Mouse (Mus musculus): ENCODE results near the gene Dtl. TPM values are rescaled to one million over a fixed set of nuclear protein-coding genes. Genes with fewer than 3 reads are reported as not detected.

Dtl gene
- total and polyA plus RNA-seq, 3 experiments: 19.7 to 139 (median 65.2) TPM

DNA sequence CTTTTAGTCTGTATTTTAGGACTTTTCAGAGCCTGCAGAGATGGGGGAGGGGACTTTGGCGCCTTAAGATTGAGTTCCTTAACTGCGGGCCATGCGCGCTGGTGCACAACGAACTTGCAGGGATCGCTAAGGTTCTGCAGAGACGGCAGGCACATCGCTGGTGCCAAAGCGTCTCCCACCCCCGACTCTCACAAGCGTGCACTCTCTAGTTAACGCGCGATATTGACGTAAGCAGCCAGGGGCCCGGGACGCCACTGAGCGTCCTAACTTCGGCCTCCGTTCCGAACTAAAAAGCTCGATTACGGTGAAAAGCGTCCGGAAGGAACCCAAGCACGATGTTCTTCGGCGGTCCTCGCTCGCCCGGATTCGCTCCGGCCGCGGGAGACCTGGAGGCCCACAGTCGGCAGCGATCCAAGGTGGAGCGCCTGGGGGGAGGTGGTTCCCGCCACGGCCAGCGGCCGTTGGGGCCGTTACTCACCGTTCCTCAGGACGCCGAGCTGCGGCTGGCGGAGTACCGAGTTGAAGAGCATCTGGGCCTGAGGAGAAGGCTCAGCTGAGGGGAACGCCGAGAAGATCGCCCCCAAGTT lies 380 bp downstream of the Dtl start:
- no peaks in the 10 kb centered on the region for H3K27me3 ChIP-seq (ENCODE audit: insufficient read depth, low read length)
- peaks cover 6% of the 10 kb centered on the region for H3K9me3 ChIP-seq (replicated peaks)
- ATAC-seq (ENCODE audit: extremely low read depth, insufficient number of reproducible peaks, low FRiP score, poor library complexity, severe bottlenecking) (peak; percentile 48), DNase-seq (ENCODE audit: low spot score) (peak; percentile 70)
- peaks cover 44% of the 10 kb centered on the region for H3K36me3 ChIP-seq (replicated peaks)
- TF ChIP-seq GATA2 (IDR thresholded peaks at IDR 0.05; ENCODE audit: borderline replicate concordance, low read depth, low read length) (no peak), CTCF (IDR thresholded peaks at IDR 0.05; ENCODE audit: low read depth, low read length) (no peak), GATA1 (IDR thresholded peaks at IDR 0.05; ENCODE audit: borderline replicate concordance, low read length) (no peak)
- peak overlapping the region; percentile 87 for H3K4me3 ChIP-seq (ENCODE audit: low read depth, low read length)
- H3K4me1 ChIP-seq (ENCODE audit: insufficient read depth, low read depth, low read length): peaks cover 44% of the 10 kb centered on the region

GRCm38 (mm10) chr1:191573906-191574639 lies 1.3 kb downstream of the Dtl start:
- no peaks in the 10 kb centered on the region for H3K27me3 ChIP-seq (ENCODE audit: insufficient read depth, low read length)
- peaks cover 44% of the 10 kb centered on the region for H3K4me1 ChIP-seq (ENCODE audit: insufficient read depth, low read depth, low read length)
- TF ChIP-seq GATA1 (IDR thresholded peaks at IDR 0.05; ENCODE audit: borderline replicate concordance, low read length) (no peak), CTCF (IDR thresholded peaks at IDR 0.05; ENCODE audit: low read depth, low read length) (no peak), TAL1 (conservative IDR thresholded peaks at IDR 0.05; ENCODE audit: low read depth, low read length) (no peak), POLR2AphosphoS5 (IDR thresholded peaks at IDR 0.05; ENCODE audit: insufficient replicate concordance, low read depth, low read length) (no peak; the same call in 1 of the 2 replicates)
- no peaks in the 10 kb centered on the region for H3K9me3 ChIP-seq (replicated peaks)
- no peak for ATAC-seq (ENCODE audit: extremely low read depth, insufficient number of reproducible peaks, low FRiP score, poor library complexity, severe bottlenecking)
- peaks cover 43% of the 10 kb centered on the region for H3K36me3 ChIP-seq (replicated peaks)
- no peak for DNase-seq (ENCODE audit: low spot score)
- peak overlapping the region; percentile 87 for H3K4me3 ChIP-seq (ENCODE audit: low read depth, low read length)

DNA sequence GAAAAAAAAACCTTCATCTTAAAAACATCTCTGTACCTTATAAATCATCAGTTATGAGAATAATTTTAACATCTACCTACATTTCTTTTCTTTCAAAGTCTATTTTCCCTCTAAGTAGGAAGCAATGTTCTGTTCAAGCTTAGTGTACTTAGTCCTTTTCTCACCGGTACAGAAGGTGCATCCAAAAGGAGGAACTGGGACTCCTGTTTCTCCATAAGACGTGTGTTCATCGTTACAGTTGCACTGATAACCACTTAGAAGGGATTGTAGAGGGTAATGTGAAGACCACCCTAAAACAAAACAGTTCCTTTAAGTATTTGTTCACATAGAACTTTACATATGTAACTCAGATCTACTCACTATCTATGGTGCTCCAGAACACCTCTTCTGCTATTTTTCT lies 4.9 kb downstream of the Dtl start:
- peaks cover 55% of the 10 kb centered on the region for H3K36me3 ChIP-seq (replicated peaks)
- no peak for DNase-seq (ENCODE audit: low spot score)
- H3K4me3 ChIP-seq (ENCODE audit: low read depth, low read length): no peak overlapping the region
- ATAC-seq (ENCODE audit: extremely low read depth, insufficient number of reproducible peaks, low FRiP score, poor library complexity, severe bottlenecking): no peak
- no peak for TF ChIP-seq TAL1 (conservative IDR thresholded peaks at IDR 0.05; ENCODE audit: low read depth, low read length)
- TF ChIP-seq CTCF (IDR thresholded peaks at IDR 0.05; ENCODE audit: low read depth, low read length): no peak
- no peak for TF ChIP-seq POLR2AphosphoS5 (IDR thresholded peaks at IDR 0.05; ENCODE audit: insufficient replicate concordance, low read depth, low read length)
- no peak for TF ChIP-seq GATA2 (IDR thresholded peaks at IDR 0.05; ENCODE audit: borderline replicate concordance, low read depth, low read length)
- no peak for TF ChIP-seq GATA1 (IDR thresholded peaks at IDR 0.05; ENCODE audit: borderline replicate concordance, low read length)
- peaks cover 35% of the 10 kb centered on the region for H3K4me1 ChIP-seq (ENCODE audit: insufficient read depth, low read depth, low read length)
- no peaks in the 10 kb centered on the region for H3K9me3 ChIP-seq (replicated peaks)
- H3K27me3 ChIP-seq (ENCODE audit: insufficient read depth, low read length): no peaks in the 10 kb centered on the region

GRCm38 (mm10) chr1:191569625-191570024 lies 5.7 kb downstream of the Dtl start:
- Histone ChIP-seq H3K36me3 (replicated peaks) (peaks cover 62% of the 10 kb centered on the region), H3K9me3 (replicated peaks) (no peaks in the 10 kb centered on the region), H3K4me1 (ENCODE audit: insufficient read depth, low read depth, low read length) (peaks cover 35% of the 10 kb centered on the region), H3K27me3 (ENCODE audit: insufficient read depth, low read length) (no peaks in the 10 kb centered on the region), H3K4me3 (ENCODE audit: low read depth, low read length) (no peak overlapping the region)
- TF ChIP-seq GATA2 (IDR thresholded peaks at IDR 0.05; ENCODE audit: borderline replicate concordance, low read depth, low read length) (no peak), CTCF (IDR thresholded peaks at IDR 0.05; ENCODE audit: low read depth, low read length) (no peak), POLR2AphosphoS5 (IDR thresholded peaks at IDR 0.05; ENCODE audit: insufficient replicate concordance, low read depth, low read length) (no peak), GATA1 (IDR thresholded peaks at IDR 0.05; ENCODE audit: borderline replicate concordance, low read length) (no peak), TAL1 (conservative IDR thresholded peaks at IDR 0.05; ENCODE audit: low read depth, low read length) (no peak)
- no peak for DNase-seq (ENCODE audit: low spot score)
- ATAC-seq (ENCODE audit: extremely low read depth, insufficient number of reproducible peaks, low FRiP score, poor library complexity, severe bottlenecking): no peak

DNA sequence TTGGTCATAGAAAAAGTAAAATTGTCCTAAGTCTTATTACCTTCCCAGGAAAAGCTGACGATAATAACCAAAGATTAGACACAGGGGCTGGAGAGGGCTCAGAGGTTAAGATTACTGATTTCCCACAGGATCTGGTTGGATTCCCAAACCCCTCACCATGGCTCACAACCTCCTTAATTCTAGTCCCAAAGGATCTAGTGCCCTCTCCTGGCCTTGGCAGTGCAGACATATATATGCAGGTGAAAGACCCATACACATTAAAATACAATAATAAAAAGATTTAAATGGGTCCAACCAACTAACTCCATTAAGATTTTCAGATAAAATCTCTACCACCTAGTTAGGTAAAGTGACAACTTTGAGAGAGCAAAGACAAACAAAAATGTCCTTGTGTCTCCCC lies 7.5 kb downstream of the Dtl start:
- Histone ChIP-seq H3K4me3 (ENCODE audit: low read depth, low read length) (no peak overlapping the region), H3K4me1 (ENCODE audit: insufficient read depth, low read depth, low read length) (peaks cover 41% of the 10 kb centered on the region), H3K9me3 (replicated peaks) (no peaks in the 10 kb centered on the region), H3K36me3 (replicated peaks) (peaks cover 79% of the 10 kb centered on the region), H3K27me3 (ENCODE audit: insufficient read depth, low read length) (no peaks in the 10 kb centered on the region)
- DNase-seq (ENCODE audit: low spot score): no peak
- TF ChIP-seq POLR2AphosphoS5 (IDR thresholded peaks at IDR 0.05; ENCODE audit: insufficient replicate concordance, low read depth, low read length) (no peak), TAL1 (conservative IDR thresholded peaks at IDR 0.05; ENCODE audit: low read depth, low read length) (no peak), GATA2 (IDR thresholded peaks at IDR 0.05; ENCODE audit: borderline replicate concordance, low read depth, low read length) (no peak), GATA1 (IDR thresholded peaks at IDR 0.05; ENCODE audit: borderline replicate concordance, low read length) (no peak), CTCF (IDR thresholded peaks at IDR 0.05; ENCODE audit: low read depth, low read length) (no peak)
- ATAC-seq (ENCODE audit: extremely low read depth, insufficient number of reproducible peaks, low FRiP score, poor library complexity, severe bottlenecking): no peak

GRCm38 (mm10) chr1:191562823-191563365 lies 12.4 kb downstream of the Dtl start:
- TF ChIP-seq CTCF (IDR thresholded peaks at IDR 0.05; ENCODE audit: low read depth, low read length) (no peak), GATA2 (IDR thresholded peaks at IDR 0.05; ENCODE audit: borderline replicate concordance, low read depth, low read length) (no peak), TAL1 (conservative IDR thresholded peaks at IDR 0.05; ENCODE audit: low read depth, low read length) (no peak), POLR2AphosphoS5 (IDR thresholded peaks at IDR 0.05; ENCODE audit: insufficient replicate concordance, low read depth, low read length) (no peak), GATA1 (IDR thresholded peaks at IDR 0.05; ENCODE audit: borderline replicate concordance, low read length) (no peak)
- Histone ChIP-seq H3K36me3 (replicated peaks) (peaks cover 83% of the 10 kb centered on the region), H3K4me3 (ENCODE audit: low read depth, low read length) (no peak overlapping the region), H3K27me3 (ENCODE audit: insufficient read depth, low read length) (no peaks in the 10 kb centered on the region), H3K9me3 (replicated peaks) (no peaks in the 10 kb centered on the region), H3K4me1 (ENCODE audit: insufficient read depth, low read depth, low read length) (peaks cover 6% of the 10 kb centered on the region; the same call in 1 of the 2 replicates)
- no peak for ATAC-seq (ENCODE audit: extremely low read depth, insufficient number of reproducible peaks, low FRiP score, poor library complexity, severe bottlenecking)
- DNase-seq (ENCODE audit: low spot score): no peak
